Comparison of ENCODE assay signal across 18 mouse cellular contexts in the genomic region with DNA sequence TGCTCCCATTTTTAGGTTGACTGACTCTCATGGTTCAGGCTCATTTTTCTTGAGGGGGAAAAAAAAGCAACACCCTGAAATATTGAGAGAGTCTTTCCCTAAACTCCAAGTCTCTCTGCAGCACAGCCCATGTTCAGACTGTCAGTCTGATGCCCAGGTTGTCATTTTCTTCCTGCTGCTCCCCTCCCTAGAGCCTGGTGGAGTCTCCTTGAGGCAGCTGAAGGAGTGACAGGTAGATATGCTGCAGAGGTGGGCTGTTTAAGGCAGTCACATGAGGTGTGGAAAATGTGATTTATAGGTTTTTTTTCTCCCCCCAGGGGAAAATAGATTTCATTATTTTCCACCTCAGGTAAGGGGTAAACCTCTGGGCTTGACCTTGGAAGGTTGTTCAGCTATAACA.
DNase-seq lines count a peak whose midpoint lies in the region; ATAC-seq and TF ChIP-seq lines count a peak whose summit lies in the region.
"Had no signal": no experiment of that assay in that cellular context is flagged by ENCODE, and none has a peak within 500 bp of the region (broad histone marks: within the 10 kb centered on the region; RNA-seq: fewer than 3 reads in every experiment).

No protein-coding gene starts in this region.

- H3K27me3 ChIP-seq in forebrain, postnatal 0 days (ENCODE audit: insufficient read depth, low read length) = no peaks in the 10 kb centered on the region
- H3K27me3 ChIP-seq in forebrain, embryonic 12.5 days = peaks cover 15% of the 10 kb centered on the region
- H3K27me3 ChIP-seq in hindbrain, embryonic 12.5 days = 0 out of 2 replicates have a peak, but pooled peaks cover 3% of the 10 kb centered on the region
- H3K27me3 ChIP-seq in hindbrain, embryonic 16.5 days (replicated peaks; ENCODE audit: control insufficient read depth, insufficient read depth, low read length) = no peaks in the 10 kb centered on the region
- no peaks in the 10 kb centered on the region for H3K27me3 ChIP-seq in CH12.LX (replicated peaks)
- no peaks in the 10 kb centered on the region for H3K27me3 ChIP-seq in midbrain, embryonic 16.5 days (ENCODE audit: control insufficient read depth, insufficient read depth, low read depth, low read length)
- H3K27me3 ChIP-seq: heart, embryonic 12.5 days; heart, embryonic 15.5 days had no signal

- no peak for TF ChIP-seq RAD21 in CH12.LX (IDR thresholded peaks at IDR 0.05; ENCODE audit: low read depth, low read length)

- peaks cover 7% of the 10 kb centered on the region; the same call in 1 of the 2 replicates for H3K4me1 ChIP-seq in forebrain, postnatal 0 days (ENCODE audit: insufficient read depth)
- H3K4me1 ChIP-seq in forebrain, embryonic 12.5 days = peaks cover 9% of the 10 kb centered on the region
- H3K4me1 ChIP-seq in hindbrain, embryonic 12.5 days = peaks cover 10% of the 10 kb centered on the region
- peaks cover 7% of the 10 kb centered on the region for H3K4me1 ChIP-seq in hindbrain, embryonic 16.5 days (ENCODE audit: control insufficient read depth, insufficient read depth, low read depth, low read length)
- peaks cover 0 to 24% of the 10 kb centered on the region in 2 experiments; a peak in 2 of 4 replicates for H3K4me1 ChIP-seq in CH12.LX (ENCODE audit: control insufficient read depth in 1 of 2, insufficient read depth in 2 of 2)
- H3K4me1 ChIP-seq in midbrain, embryonic 16.5 days (ENCODE audit: control insufficient read depth, insufficient read depth, low read length) = peaks cover 8% of the 10 kb centered on the region; the same call in 1 of the 2 replicates
- H3K4me1 ChIP-seq: heart, embryonic 12.5 days; heart, embryonic 15.5 days had no signal

- H3K9me3 ChIP-seq in forebrain, postnatal 0 days (ENCODE audit: low read length) = no peaks in the 10 kb centered on the region
- no peaks in the 10 kb centered on the region for H3K9me3 ChIP-seq in forebrain, embryonic 12.5 days
- H3K9me3 ChIP-seq in hindbrain, embryonic 12.5 days (replicated peaks) = no peaks in the 10 kb centered on the region
- no peaks in the 10 kb centered on the region for H3K9me3 ChIP-seq in hindbrain, embryonic 16.5 days (ENCODE audit: control insufficient read depth, low read length)
- H3K9me3 ChIP-seq in CH12.LX (replicated peaks; ENCODE audit: low read length) = peaks cover 3% of the 10 kb centered on the region
- no peaks in the 10 kb centered on the region for H3K9me3 ChIP-seq in midbrain, embryonic 16.5 days (replicated peaks; ENCODE audit: control insufficient read depth, low read length, poor library complexity, severe bottlenecking)
- H3K9me3 ChIP-seq: forebrain, embryonic 10.5 days; heart, embryonic 12.5 days; heart, embryonic 15.5 days; hindbrain, embryonic 13.5 days had no signal

- DNase-seq in forebrain, postnatal 0 days = no peak
- no peak for DNase-seq in CH12.LX (ENCODE audit: extremely low read depth)
- DNase-seq in layer of hippocampus, adult 18-20 months (ENCODE audit: low spot score in 2 of 2) = no peak
- DNase-seq in natural killer cell, adult 2 months (ENCODE audit: low spot score in 2 of 2) = no peak
- DNase-seq: gastrocnemius, postnatal 25 days had no signal

- 0 out of 2 replicates have a peak, but pooled peaks have one; percentile 11 for TF ChIP-seq EP300 in CH12.LX (IDR thresholded peaks at IDR 0.05; ENCODE audit: low read length)

- in situ Hi-C loops in CH12.LX (cut with MboI; ENCODE audit: low pct_ligation_motif_present, low pct_unique_long_range_greater_than_20kb, low sequenced_read_pairs) = no loop called here

- H3K79me2 ChIP-seq in CH12.LX (replicated peaks; ENCODE audit: control insufficient read depth, extremely low read depth, insufficient read depth, poor library complexity, severe bottlenecking) = no peaks in the 10 kb centered on the region

- no peak overlapping the region for H3K4me2 ChIP-seq in forebrain, postnatal 0 days (ENCODE audit: low read depth)
- H3K4me2 ChIP-seq in forebrain, embryonic 12.5 days = no peak overlapping the region
- no peak overlapping the region for H3K4me2 ChIP-seq in hindbrain, embryonic 12.5 days (replicated peaks)
- no peak overlapping the region for H3K4me2 ChIP-seq in hindbrain, embryonic 16.5 days (ENCODE audit: low read length)
- H3K4me2 ChIP-seq in CH12.LX (ENCODE audit: insufficient read depth, low read depth, poor library complexity, severe bottlenecking) = no peak overlapping the region
- no peak overlapping the region for H3K4me2 ChIP-seq in midbrain, embryonic 16.5 days (ENCODE audit: low read length)
- H3K4me2 ChIP-seq: heart, embryonic 12.5 days; heart, embryonic 15.5 days; hindbrain, embryonic 13.5 days had no signal

- no peak for TF ChIP-seq POLR2A in CH12.LX (IDR thresholded peaks at IDR 0.05; ENCODE audit: low read depth, low read length)

- TF ChIP-seq CTCF in forebrain, postnatal 0 days (IDR thresholded peaks at IDR 0.05; ENCODE audit: low read depth) = 0 out of 2 replicates have a peak, but pooled peaks have one; percentile 3
- TF ChIP-seq CTCF in CH12.LX (conservative IDR thresholded peaks at IDR 0.05 in 1 of 2, IDR thresholded peaks at IDR 0.05 in 1 of 2; ENCODE audit: low read depth in 2 of 2, low read length in 2 of 2) = no peak

- dilution Hi-C loops in CH12.LX (cut with MboI; ENCODE audit: extremely low pct_ligation_motif_present, extremely low pct_unique_long_range_greater_than_20kb, low sequenced_read_pairs) = no loop called here

- ATAC-seq in forebrain, postnatal 0 days = no peak
- ATAC-seq in forebrain, embryonic 12.5 days (ENCODE audit: low FRiP score) = no peak
- ATAC-seq in hindbrain, embryonic 12.5 days (ENCODE audit: low FRiP score) = no peak
- no peak for ATAC-seq in hindbrain, embryonic 16.5 days
- peak; percentile 44 for ATAC-seq in midbrain, embryonic 16.5 days
- ATAC-seq: forebrain, embryonic 14.5 days; hindbrain, postnatal 0 days; inflammation-experienced regulatory T-cells, adult 6 months; Patski had no signal

- H3K4me3 ChIP-seq in forebrain, postnatal 0 days (ENCODE audit: low read depth, low read length) = no peak overlapping the region
- H3K4me3 ChIP-seq in forebrain, embryonic 12.5 days (replicated peaks) = no peak overlapping the region
- H3K4me3 ChIP-seq in hindbrain, embryonic 12.5 days = no peak overlapping the region
- no peak overlapping the region for H3K4me3 ChIP-seq in hindbrain, embryonic 16.5 days (ENCODE audit: low read length)
- no peak overlapping the region for H3K4me3 ChIP-seq in CH12.LX (replicated peaks in 1 of 3; ENCODE audit: low read depth in 2 of 3, low read length in 2 of 3, poor library complexity in 1 of 3)
- no peak overlapping the region for H3K4me3 ChIP-seq in midbrain, embryonic 16.5 days (ENCODE audit: low read depth, low read length)
- H3K4me3 ChIP-seq: forebrain, embryonic 10.5 days; heart, embryonic 12.5 days; heart, embryonic 15.5 days; hindbrain, embryonic 13.5 days had no signal

- H3K27ac ChIP-seq in forebrain, postnatal 0 days (ENCODE audit: low read depth, low read length) = no peak overlapping the region
- no peak overlapping the region for H3K27ac ChIP-seq in forebrain, embryonic 12.5 days
- H3K27ac ChIP-seq in hindbrain, embryonic 12.5 days = 0 out of 2 replicates have a peak overlapping the region, but pooled peaks have one; percentile 7
- H3K27ac ChIP-seq in hindbrain, embryonic 16.5 days (ENCODE audit: low read depth, low read length) = no peak overlapping the region
- no peak overlapping the region for H3K27ac ChIP-seq in CH12.LX (ENCODE audit: insufficient read depth, low read depth)
- no peak overlapping the region for H3K27ac ChIP-seq in midbrain, embryonic 16.5 days (ENCODE audit: low read length)
- H3K27ac ChIP-seq: forebrain, embryonic 10.5 days; heart, embryonic 15.5 days; hindbrain, embryonic 13.5 days; hindbrain, postnatal 0 days had no signal

- no peaks in the 10 kb centered on the region for H3K36me3 ChIP-seq in forebrain, postnatal 0 days (ENCODE audit: insufficient read depth)
- no peaks in the 10 kb centered on the region for H3K36me3 ChIP-seq in forebrain, embryonic 12.5 days (replicated peaks)
- H3K36me3 ChIP-seq in hindbrain, embryonic 12.5 days = no peaks in the 10 kb centered on the region
- no peaks in the 10 kb centered on the region for H3K36me3 ChIP-seq in hindbrain, embryonic 16.5 days (ENCODE audit: control insufficient read depth, insufficient read depth, low read length)
- peaks cover 0 to 3% of the 10 kb centered on the region in 2 experiments for H3K36me3 ChIP-seq in CH12.LX (replicated peaks in 1 of 2; ENCODE audit: control insufficient read depth in 1 of 2, insufficient read depth in 1 of 2, low read length in 1 of 2)
- H3K36me3 ChIP-seq in midbrain, embryonic 16.5 days (ENCODE audit: control insufficient read depth, insufficient read depth, low read length) = no peaks in the 10 kb centered on the region
- H3K36me3 ChIP-seq: forebrain, embryonic 10.5 days; G1E; heart, embryonic 12.5 days; heart, embryonic 15.5 days; hindbrain, embryonic 13.5 days had no signal

- no peak overlapping the region for H3K9ac ChIP-seq in forebrain, postnatal 0 days
- no peak overlapping the region for H3K9ac ChIP-seq in forebrain, embryonic 12.5 days
- no peak overlapping the region for H3K9ac ChIP-seq in hindbrain, embryonic 12.5 days
- no peak overlapping the region for H3K9ac ChIP-seq in hindbrain, embryonic 16.5 days (ENCODE audit: low read depth, low read length)
- no peak overlapping the region for H3K9ac ChIP-seq in CH12.LX (ENCODE audit: insufficient read depth, low read depth)
- H3K9ac ChIP-seq in midbrain, embryonic 16.5 days (ENCODE audit: low read depth, low read length) = no peak overlapping the region
- H3K9ac ChIP-seq: heart, embryonic 12.5 days; heart, embryonic 15.5 days; hindbrain, embryonic 13.5 days had no signal

TF ChIP-seq in CH12.LX, 34 proteins besides CTCF, POLR2A, EP300 and RAD21:
- no peak for TF ChIP-seq MEF2A (IDR thresholded peaks at IDR 0.05; ENCODE audit: borderline replicate concordance, low read depth, low read length)
- no peak for TF ChIP-seq E2F4 (IDR thresholded peaks at IDR 0.05; ENCODE audit: insufficient replicate concordance, low read depth, low read length)
- no peak for TF ChIP-seq ETS1 (conservative IDR thresholded peaks at IDR 0.05; ENCODE audit: low read depth, low read length)
